Mouse (Mus musculus): ENCODE data around the gene Ror2. TPM values are rescaled to one million over a fixed set of nuclear protein-coding genes. Genes with fewer than 3 reads are reported as not detected.

The Ror2 gene
- polyA plus RNA-seq, 1 experiment from 2014 or later = 17.4 TPM

GRCm38 (mm10) chr13:53230446-53231161 lies 55.3 kb downstream of the Ror2 start:
- Histone ChIP-seq H3K4me2 (no peak overlapping the region), H3K4me3 (replicated peaks) (no peak overlapping the region), H3K9ac (no peak overlapping the region), H3K4me1 (peaks cover 55% of the 10 kb centered on the region), H3K27ac (no peak overlapping the region), H3K27me3 (replicated peaks) (no peaks in the 10 kb centered on the region), H3K36me3 (no peaks in the 10 kb centered on the region), H3K9me3 (no peaks in the 10 kb centered on the region)
- WGBS = 78% methylated on average over 18 of the region's 18 CpGs
- no peak for ATAC-seq (ENCODE audit: insufficient read depth, low FRiP score, low read depth)

GRCm38 (mm10) chr13:53227019-53227418 lies 58.9 kb downstream of the Ror2 start:
- Histone ChIP-seq H3K27ac (no peak overlapping the region), H3K9ac (no peak overlapping the region), H3K36me3 (no peaks in the 10 kb centered on the region), H3K4me3 (replicated peaks) (no peak overlapping the region), H3K4me1 (peaks cover 27% of the 10 kb centered on the region), H3K4me2 (no peak overlapping the region), H3K9me3 (no peaks in the 10 kb centered on the region), H3K27me3 (replicated peaks) (no peaks in the 10 kb centered on the region)
- ATAC-seq (ENCODE audit: insufficient read depth, low FRiP score, low read depth) = peak; percentile 75; the same call in 1 of the 2 replicates
- 35% methylated on average over 5 of the region's 6 CpGs for WGBS

- Histone ChIP-seq H3K4me2 (no peak overlapping the region), H3K9me3 (no peaks in the 10 kb centered on the region), H3K36me3 (no peaks in the 10 kb centered on the region), H3K9ac (no peak overlapping the region), H3K4me3 (replicated peaks) (no peak overlapping the region), H3K27ac (no peak overlapping the region), H3K27me3 (replicated peaks) (no peaks in the 10 kb centered on the region), H3K4me1 (peaks cover 25% of the 10 kb centered on the region)
- no peak for ATAC-seq (ENCODE audit: insufficient read depth, low FRiP score, low read depth)
- 40% methylated on average over 7 of the region's 7 CpGs for WGBS
Measured at GRCm38 (mm10) chr13:53226461-53226860, 59.5 kb downstream of the Ror2 start.

- Histone ChIP-seq H3K9ac (no peak overlapping the region), H3K27ac (no peak overlapping the region), H3K4me3 (replicated peaks) (no peak overlapping the region), H3K9me3 (no peaks in the 10 kb centered on the region), H3K4me2 (no peak overlapping the region), H3K36me3 (no peaks in the 10 kb centered on the region), H3K27me3 (replicated peaks) (no peaks in the 10 kb centered on the region), H3K4me1 (peaks cover 25% of the 10 kb centered on the region)
- over 99% methylated on average over 3 of the region's 3 CpGs for WGBS
- no peak for ATAC-seq (ENCODE audit: insufficient read depth, low FRiP score, low read depth)
Measured at GRCm38 (mm10) chr13:53225925-53226324, 60.0 kb downstream of the Ror2 start.

- no peak overlapping the region for H3K4me2 ChIP-seq
- no peaks in the 10 kb centered on the region for H3K27me3 ChIP-seq (replicated peaks)
- no peaks in the 10 kb centered on the region for H3K9me3 ChIP-seq
- no peaks in the 10 kb centered on the region for H3K36me3 ChIP-seq
- peaks cover 24% of the 10 kb centered on the region for H3K4me1 ChIP-seq
- WGBS = 75% methylated on average over 6 of the region's 6 CpGs
- no peak overlapping the region for H3K27ac ChIP-seq
- H3K4me3 ChIP-seq (replicated peaks) = no peak overlapping the region
- no peak overlapping the region for H3K9ac ChIP-seq
- ATAC-seq (ENCODE audit: insufficient read depth, low FRiP score, low read depth) = no peak
Measured at GRCm38 (mm10) chr13:53221176-53221575, 64.7 kb downstream of the Ror2 start.

- Histone ChIP-seq H3K4me1 (peaks cover 22% of the 10 kb centered on the region), H3K4me2 (no peak overlapping the region), H3K36me3 (no peaks in the 10 kb centered on the region), H3K9me3 (no peaks in the 10 kb centered on the region), H3K4me3 (replicated peaks) (no peak overlapping the region), H3K27me3 (replicated peaks) (no peaks in the 10 kb centered on the region), H3K9ac (no peak overlapping the region), H3K27ac (no peak overlapping the region)
- ATAC-seq (ENCODE audit: insufficient read depth, low FRiP score, low read depth) = no peak
- WGBS = 94% methylated on average over 10 of the region's 10 CpGs
Measured at GRCm38 (mm10) chr13:53219889-53220288, 66.0 kb downstream of the Ror2 start.

- Histone ChIP-seq H3K9ac (no peak overlapping the region), H3K27ac (no peak overlapping the region), H3K9me3 (no peaks in the 10 kb centered on the region), H3K27me3 (replicated peaks) (no peaks in the 10 kb centered on the region), H3K4me3 (replicated peaks) (no peak overlapping the region), H3K4me2 (no peak overlapping the region), H3K4me1 (peaks cover 22% of the 10 kb centered on the region), H3K36me3 (no peaks in the 10 kb centered on the region)
- WGBS = 63% methylated on average over 3 of the region's 3 CpGs
- no peak for ATAC-seq (ENCODE audit: insufficient read depth, low FRiP score, low read depth)
Measured at GRCm38 (mm10) chr13:53219391-53219790, 66.5 kb downstream of the Ror2 start.

GRCm38 (mm10) chr13:53217396-53217975 lies 68.4 kb downstream of the Ror2 start:
- Histone ChIP-seq H3K4me1 (peaks cover 30% of the 10 kb centered on the region), H3K9me3 (no peaks in the 10 kb centered on the region), H3K36me3 (no peaks in the 10 kb centered on the region), H3K9ac (no peak overlapping the region), H3K4me3 (replicated peaks) (no peak overlapping the region), H3K27me3 (replicated peaks) (no peaks in the 10 kb centered on the region), H3K4me2 (no peak overlapping the region), H3K27ac (0 out of 2 replicates have a peak overlapping the region, but pooled peaks have one; percentile 17)
- WGBS = 35% methylated on average over 6 of the region's 6 CpGs
- peak; percentile 11; the same call in 1 of the 2 replicates for ATAC-seq (ENCODE audit: insufficient read depth, low FRiP score, low read depth)

- WGBS = 16% methylated on average over 19 of the region's 19 CpGs
- no peak overlapping the region for H3K9ac ChIP-seq
Measured at GRCm38 (mm10) chr13:53211971-53212733, 73.8 kb downstream of the Ror2 start.

GRCm38 (mm10) chr13:53208556-53208955 lies 77.4 kb downstream of the Ror2 start:
- Histone ChIP-seq H3K4me3 (replicated peaks) (no peak overlapping the region), H3K27me3 (replicated peaks) (no peaks in the 10 kb centered on the region), H3K9me3 (no peaks in the 10 kb centered on the region), H3K4me2 (no peak overlapping the region), H3K4me1 (peaks cover 41% of the 10 kb centered on the region), H3K36me3 (no peaks in the 10 kb centered on the region), H3K27ac (no peak overlapping the region), H3K9ac (no peak overlapping the region)
- WGBS = 73% methylated on average over 10 of the region's 10 CpGs
- no peak for ATAC-seq (ENCODE audit: insufficient read depth, low FRiP score, low read depth)

More at GRCm38 (mm10) chr13:53211971-53212733, 73.8 kb downstream of the Ror2 start:
- Histone ChIP-seq H3K9me3 (no peaks in the 10 kb centered on the region), H3K27me3 (replicated peaks) (no peaks in the 10 kb centered on the region), H3K36me3 (no peaks in the 10 kb centered on the region), H3K27ac (peak overlapping the region; percentile 69; the same call in 1 of the 2 replicates), H3K4me3 (replicated peaks) (peak overlapping the region; percentile 18), H3K4me2 (peak overlapping the region; percentile 39), H3K4me1 (peaks cover 30% of the 10 kb centered on the region)
- ATAC-seq (ENCODE audit: insufficient read depth, low FRiP score, low read depth) = peak; percentile 76

GRCm38 (mm10) chr13:53205128-53205911 lies 80.6 kb downstream of the Ror2 start:
- Histone ChIP-seq H3K36me3 (no peaks in the 10 kb centered on the region), H3K27me3 (replicated peaks) (no peaks in the 10 kb centered on the region), H3K9ac (no peak overlapping the region), H3K4me2 (no peak overlapping the region; the same call in 1 of the 2 replicates), H3K27ac (peak overlapping the region; percentile 72), H3K9me3 (no peaks in the 10 kb centered on the region), H3K4me1 (peaks cover 42% of the 10 kb centered on the region), H3K4me3 (replicated peaks) (no peak overlapping the region)
- 28% methylated on average over 17 of the region's 17 CpGs for WGBS
- ATAC-seq (ENCODE audit: insufficient read depth, low FRiP score, low read depth) = peak; percentile 73; the same call in 1 of the 2 replicates

All from stomach, embryonic 15.5 days (tissue).